Mouse (Mus musculus): ENCODE data around the gene Gm17783. TPM values are rescaled to one million over a fixed set of nuclear protein-coding genes. Genes with fewer than 3 reads are reported as not detected.
"Not testable (repeated sequence)": the region's sequence is repeated elsewhere in the genome, so short reads cannot be mapped to it uniquely, and the experiment has no call there.

Gm17783 gene
- polyA plus RNA-seq, 1 experiment from 2014 or later, result not detected

DNA sequence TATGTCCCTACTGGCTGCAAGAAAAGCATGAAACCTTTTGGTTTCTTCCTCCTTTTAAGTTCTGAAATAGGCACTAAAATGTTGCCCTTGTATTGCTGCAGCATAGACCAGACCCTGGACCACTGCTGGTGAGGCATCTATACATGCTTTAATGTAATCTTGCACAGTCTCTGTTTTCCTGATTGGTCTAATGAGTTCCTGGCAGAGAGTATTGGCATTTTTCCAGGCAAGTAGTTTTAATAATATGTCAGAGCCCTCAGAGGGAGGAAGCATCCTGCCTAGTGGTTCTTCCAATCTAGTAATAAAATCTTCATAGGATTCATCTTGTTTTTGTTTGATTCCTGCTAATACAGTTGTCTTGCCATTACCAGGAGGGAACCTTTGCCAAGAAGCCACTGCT is 54.9 kb downstream of the Gm17783 start:
- Histone ChIP-seq H3K4me1 (replicated peaks) (no peaks in the 10 kb centered on the region), H3K9ac (replicated peaks) (no peak overlapping the region), H3K9me3 (no peaks in the 10 kb centered on the region), H3K36me3 (no peaks in the 10 kb centered on the region), H3K4me3 (replicated peaks) (no peak overlapping the region), H3K27ac (no peak overlapping the region), H3K27me3 (no peaks in the 10 kb centered on the region), H3K4me2 (replicated peaks) (no peak overlapping the region)
- ATAC-seq, result no peak

DNA sequence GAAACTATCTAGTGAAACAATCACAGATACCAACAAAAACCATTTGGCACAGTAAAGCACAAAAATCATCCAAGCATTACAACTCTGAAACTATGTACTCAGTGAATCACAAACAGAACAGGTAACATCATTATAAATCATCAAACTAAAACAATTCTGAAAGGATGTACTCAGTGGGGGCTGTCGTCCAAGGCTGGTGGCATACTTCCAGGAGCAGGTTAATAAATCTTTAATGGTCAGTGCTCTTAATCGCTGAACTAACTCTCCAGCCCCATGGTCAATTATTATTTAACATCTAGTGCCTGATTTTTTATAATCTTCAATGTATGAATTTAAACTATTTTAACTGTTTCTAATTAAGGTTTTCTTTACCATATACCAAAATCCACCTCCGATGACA is 60.0 kb downstream of the Gm17783 start:
- H3K4me1 ChIP-seq (replicated peaks); H3K27ac ChIP-seq; H3K9ac ChIP-seq (replicated peaks); H3K4me3 ChIP-seq (replicated peaks); ATAC-seq; H3K4me2 ChIP-seq (replicated peaks); H3K9me3 ChIP-seq; H3K36me3 ChIP-seq; H3K27me3 ChIP-seq: not testable (repeated sequence)
- WGBS, result 81% methylated on average over 3 of the region's 3 CpGs

Other genes with a start within 250 kb of the Gm17783 start
- gene Cd200, start 123.0 kb downstream of the Gm17783 start, polyA plus RNA-seq (2015; fragmentation: Nextera tagmentation; extraction: Ambion mirVana), result 226 and 244 TPM in 2 replicates
- not detected in 2 replicates for gene Gm609, start 39.1 kb downstream of the Gm17783 start, polyA plus RNA-seq (2015; fragmentation: Nextera tagmentation; extraction: Ambion mirVana)
- not detected in 2 replicates for gene Slc9c1, start 3.3 kb upstream of the Gm17783 start, polyA plus RNA-seq (2015; fragmentation: Nextera tagmentation; extraction: Ambion mirVana)
- not detected in 2 replicates for gene Gcsam, start 78.3 kb upstream of the Gm17783 start, polyA plus RNA-seq (2015; fragmentation: Nextera tagmentation; extraction: Ambion mirVana)
- gene BC016579, start 122.0 kb upstream of the Gm17783 start, polyA plus RNA-seq (2015; fragmentation: Nextera tagmentation; extraction: Ambion mirVana), result 0.09 TPM in 1 of 2 replicates, not detected in the other
- gene Tmprss7, start 161.6 kb upstream of the Gm17783 start, polyA plus RNA-seq (2015; fragmentation: Nextera tagmentation; extraction: Ambion mirVana), result 0.32 and 0.63 TPM in 2 replicates
- 569 and 571 TPM in 2 replicates for gene Tagln3, start 192.6 kb upstream of the Gm17783 start, polyA plus RNA-seq (2015; fragmentation: Nextera tagmentation; extraction: Ambion mirVana)
- 52.6 and 58.8 TPM in 2 replicates for gene Abhd10, start 210.9 kb upstream of the Gm17783 start, polyA plus RNA-seq (2015; fragmentation: Nextera tagmentation; extraction: Ambion mirVana)

All from midbrain, embryonic 13.5 days (tissue).